Mouse (Mus musculus): Measurements from ENCODE around the gene Ntrk3.

The Ntrk3 gene

DNA sequence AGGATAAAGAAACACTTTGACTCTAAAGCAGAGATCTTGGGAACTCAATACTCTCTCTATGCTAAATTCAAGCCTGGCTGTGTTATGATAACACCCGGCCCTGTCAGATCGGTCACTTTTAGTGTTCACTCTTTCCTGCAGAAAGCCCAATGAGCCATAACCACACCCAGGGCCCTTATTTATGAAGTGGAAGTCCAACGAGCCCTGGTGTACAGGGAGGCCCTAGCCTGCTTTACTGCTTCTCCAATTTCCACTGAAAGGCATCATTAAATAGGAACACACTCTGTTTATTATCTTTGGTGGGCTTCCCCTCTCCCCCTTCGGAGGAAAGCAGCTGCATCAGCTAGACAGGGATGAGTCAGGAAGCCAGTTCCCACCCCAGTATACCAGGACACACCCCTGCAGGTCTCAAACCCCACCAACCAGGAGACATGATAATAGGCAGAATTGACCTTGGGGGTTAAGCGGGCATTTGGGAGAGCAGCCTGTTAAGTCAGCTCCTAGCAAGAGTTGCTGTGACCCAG lies 489.6 kb downstream of the Ntrk3 start:
- in situ Hi-C loops (cut with MboI, MseI) = no loop called here

DNA sequence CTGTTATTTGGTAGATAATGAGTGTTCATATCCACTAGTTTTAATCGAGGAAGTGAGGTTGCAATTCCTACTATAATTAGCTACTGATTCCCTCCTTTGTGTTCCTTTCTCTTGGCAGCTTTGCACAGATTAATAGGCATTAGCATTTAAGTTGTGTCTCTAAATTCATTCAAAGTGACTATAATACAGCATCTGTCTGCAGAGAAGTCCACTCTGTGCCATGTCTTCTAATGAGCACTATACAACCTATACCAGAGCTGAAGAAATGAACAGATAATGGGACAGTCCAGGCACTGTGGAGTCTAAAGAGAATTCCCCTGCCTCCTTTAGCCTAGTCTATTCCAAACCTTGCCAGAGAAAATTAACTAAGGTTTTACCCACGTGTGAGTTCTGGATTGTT lies 498.8 kb downstream of the Ntrk3 start:
- in situ Hi-C loops (cut with MboI, MseI) = no loop called here

DNA sequence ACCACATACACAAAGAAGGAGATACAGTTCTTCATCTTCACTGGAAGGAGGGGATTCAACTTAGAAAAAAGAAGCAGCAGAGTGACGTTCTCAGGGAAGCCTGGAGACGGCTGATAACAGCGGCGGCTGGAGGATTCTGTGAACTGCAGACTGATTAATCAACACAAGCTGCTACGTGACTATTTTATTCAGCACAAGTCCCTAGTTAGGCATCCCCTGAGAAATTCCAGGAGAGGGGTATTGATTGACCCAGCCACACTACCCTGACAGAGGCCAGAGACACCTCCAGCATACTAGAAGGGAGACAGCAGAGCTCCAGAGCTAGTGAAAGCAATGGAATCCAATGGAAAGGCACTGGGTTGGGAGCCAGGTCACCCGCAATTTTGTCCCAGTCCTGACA lies 516.1 kb downstream of the Ntrk3 start:
- in situ Hi-C loops (cut with MboI, MseI) = no loop called here

DNA sequence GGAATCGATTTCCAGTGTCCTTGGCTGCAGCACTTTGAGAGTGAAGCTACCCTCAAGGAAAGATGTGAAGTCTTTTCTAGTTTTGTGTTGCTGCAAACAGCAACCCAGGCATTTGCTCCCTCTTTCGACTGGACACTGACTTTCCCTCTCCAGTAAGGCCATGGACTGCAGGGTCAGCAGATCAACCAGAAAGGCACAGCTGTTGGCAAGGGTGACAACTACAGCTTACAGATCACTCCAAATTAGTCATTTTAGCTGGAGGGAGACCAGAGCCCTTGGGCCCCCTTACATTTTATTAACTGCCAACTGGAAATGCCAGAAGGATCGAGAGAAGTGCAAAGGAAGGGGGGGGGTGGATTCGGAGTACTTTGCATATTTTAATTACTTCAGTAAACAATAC lies 516.9 kb downstream of the Ntrk3 start:
- in situ Hi-C loops (cut with MboI, MseI) = no loop called here

DNA sequence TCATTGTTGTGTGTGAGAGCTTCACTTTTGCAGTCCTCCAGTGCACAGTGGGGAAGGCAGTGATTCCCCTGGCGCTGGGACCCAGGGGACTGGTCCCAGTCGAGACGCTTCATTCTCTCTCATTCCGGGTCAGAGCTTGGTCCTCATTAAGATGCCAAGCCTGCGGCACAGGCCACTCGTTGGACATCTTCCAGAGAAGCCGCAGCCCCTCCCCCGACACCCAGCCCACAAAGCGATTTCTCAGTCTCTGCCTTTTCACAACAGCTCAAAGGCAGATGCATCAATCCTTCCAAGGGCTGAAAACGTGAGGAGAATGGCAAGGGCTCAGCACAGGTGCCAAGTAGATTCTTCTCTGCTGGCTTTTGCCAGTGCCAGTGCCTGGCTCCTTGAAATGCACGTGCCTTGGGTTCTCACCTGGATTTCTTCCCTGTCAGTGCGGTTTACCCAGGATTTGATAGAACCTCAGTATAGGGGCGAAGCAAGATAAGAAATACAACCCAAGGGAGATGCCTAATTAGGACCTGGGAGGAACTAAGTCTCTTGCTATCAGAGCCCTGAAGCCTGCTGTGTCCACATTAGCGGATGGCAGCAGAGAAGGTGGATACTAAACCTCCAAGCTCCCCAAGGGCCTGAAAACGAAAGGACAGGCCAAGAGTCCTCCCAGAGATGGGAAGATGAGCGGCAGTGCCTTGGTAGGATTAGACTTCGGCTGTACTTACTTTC lies 546.7 kb downstream of the Ntrk3 start:
- in situ Hi-C loops (cut with MboI, MseI) = no loop called here

DNA sequence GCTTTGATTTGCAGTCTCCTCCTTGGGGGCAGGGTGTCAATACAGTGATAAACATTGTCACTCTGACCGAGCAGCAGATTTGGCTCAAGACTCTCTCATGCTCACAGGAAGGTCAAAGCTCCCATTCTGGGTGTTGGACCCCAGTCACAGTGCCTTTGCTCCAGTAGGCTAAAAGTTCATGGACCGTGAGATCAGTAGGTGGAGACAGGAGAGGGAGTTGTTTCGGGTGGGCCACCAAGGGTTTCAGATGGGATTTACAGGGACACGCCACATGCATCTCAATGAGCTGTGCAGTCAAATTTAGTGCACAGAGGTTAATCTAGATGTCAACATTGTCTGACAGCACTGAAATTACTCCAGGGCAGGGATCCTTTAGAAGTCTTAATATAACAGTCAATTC lies 552.2 kb downstream of the Ntrk3 start:
- in situ Hi-C loops (cut with MboI, MseI) = no loop called here

DNA sequence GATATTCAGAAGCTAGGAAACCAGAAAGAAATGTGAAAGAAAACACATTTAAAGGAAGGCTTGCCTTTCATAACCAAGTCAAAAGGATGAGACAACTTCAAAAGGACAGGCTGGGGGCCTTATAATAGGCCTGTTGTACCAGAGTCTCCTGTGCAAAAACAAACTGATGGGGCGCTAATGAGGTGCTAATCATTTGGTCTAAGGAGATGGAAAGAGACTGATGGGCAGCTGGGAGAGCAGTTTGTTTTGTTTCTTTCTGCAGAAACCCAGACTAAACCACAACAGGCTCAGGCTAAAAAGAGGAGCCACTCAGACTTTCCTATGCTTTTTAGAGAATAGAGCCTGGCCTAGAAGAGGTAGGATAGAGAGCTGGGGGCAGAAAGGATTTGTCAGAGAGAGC lies 554.4 kb downstream of the Ntrk3 start:
- in situ Hi-C loops (cut with MboI, MseI) = no loop called here

DNA sequence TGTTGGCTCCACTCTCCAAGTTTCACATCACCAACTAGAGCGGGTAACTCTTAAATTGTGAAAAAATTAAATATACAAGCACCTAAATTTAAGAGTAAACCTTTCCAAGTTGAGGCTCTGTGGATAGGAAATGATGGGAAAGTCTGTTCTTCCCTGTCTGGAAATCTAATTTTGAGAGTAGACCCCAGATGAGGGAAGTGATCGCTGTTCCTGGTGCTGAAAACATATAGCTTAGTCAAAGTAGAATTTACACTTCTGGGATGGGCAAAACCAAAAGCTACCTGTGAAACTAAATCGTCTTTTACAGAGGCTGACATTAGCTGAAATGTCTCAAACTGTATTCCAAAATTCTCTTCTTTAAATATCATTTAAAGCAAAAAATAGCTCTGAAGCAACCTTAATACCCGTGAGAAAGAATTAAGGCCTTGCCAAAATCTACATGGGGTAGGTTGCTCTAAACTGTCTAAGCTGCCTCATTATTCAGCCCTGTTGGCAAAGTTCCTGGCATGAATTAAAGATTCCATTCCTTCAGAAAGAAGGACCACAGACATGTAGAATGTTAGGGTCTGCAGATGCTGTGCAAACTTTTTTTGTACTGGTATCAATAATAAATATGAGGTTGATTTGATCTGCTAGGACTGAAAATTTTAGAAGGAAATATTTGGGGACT lies 557.7 kb downstream of the Ntrk3 start:
- in situ Hi-C loops (cut with MboI, MseI) = no loop called here

DNA sequence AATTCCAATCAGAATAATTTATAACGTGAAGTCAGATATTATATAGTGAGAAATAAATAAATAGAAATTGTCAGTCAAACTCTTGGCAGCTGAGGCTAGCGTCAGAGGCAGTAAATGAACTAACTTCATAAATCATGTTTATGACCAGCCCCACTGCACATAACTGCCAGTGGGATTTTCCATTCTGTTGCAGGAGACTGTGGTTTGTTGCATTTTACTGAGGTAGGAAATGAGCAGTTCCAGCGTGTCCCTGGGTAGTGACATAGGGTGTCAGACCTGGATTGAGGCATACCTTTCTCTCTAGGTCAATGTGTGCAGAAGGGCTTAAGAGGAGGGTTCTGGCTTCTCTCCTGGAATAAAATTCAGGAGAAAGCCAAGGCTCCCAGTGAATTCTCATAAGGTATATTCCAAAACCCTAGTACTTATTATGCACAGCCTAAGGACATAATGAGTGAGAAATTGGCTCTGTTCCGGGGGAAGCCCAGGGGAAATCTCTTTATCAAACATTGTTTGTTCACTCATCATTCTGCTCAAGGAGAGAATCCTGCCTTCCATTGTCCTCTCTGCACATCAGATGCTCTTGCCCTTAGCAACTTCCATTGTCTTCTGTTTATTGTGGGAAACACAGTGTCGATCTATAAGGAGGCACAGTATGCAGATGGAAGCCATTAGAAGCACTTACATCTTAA lies 565.4 kb downstream of the Ntrk3 start:
- in situ Hi-C loops (cut with MboI, MseI) = no loop called here

DNA sequence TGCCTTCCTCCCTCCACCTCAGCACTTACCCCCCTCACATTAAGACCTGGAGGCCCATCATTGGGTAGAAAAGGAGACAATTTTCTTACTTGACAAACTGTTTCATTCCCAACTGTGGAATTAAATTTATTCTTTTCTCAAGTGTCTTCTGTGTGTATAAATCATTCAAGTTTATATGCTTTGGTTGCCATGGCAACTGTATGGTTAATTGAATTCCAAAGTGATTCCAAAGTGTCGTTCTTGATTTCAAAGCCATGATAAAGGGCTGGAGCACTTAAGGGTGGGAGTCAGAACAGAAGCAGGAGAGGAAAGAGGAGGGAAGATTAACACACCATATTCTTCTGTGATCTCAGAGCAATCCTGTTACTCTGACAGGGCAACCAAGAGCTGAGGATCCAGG lies 572.3 kb downstream of the Ntrk3 start:
- in situ Hi-C loops (cut with MboI, MseI) = no loop called here

DNA sequence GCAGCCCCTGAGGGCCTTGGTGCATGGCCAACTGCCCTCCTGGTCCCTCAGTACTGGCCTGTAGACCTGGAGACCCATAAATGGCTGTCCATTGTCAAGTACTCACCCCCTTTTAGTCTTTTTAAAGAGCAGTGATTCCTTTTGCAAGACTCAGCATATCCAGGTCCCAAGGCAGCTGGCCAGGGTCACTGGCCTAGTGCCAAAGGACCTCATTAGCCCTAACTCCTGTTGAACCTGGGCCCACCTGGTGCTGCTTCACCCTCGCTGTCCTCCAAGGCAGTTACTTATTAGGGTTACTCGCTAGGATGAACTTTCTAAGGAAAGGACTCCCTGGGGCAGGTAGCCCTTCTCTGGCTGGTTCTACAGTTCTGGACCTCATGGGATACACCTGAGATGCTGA lies 579.9 kb downstream of the Ntrk3 start:
- in situ Hi-C loops (cut with MboI, MseI) = no loop called here

DNA sequence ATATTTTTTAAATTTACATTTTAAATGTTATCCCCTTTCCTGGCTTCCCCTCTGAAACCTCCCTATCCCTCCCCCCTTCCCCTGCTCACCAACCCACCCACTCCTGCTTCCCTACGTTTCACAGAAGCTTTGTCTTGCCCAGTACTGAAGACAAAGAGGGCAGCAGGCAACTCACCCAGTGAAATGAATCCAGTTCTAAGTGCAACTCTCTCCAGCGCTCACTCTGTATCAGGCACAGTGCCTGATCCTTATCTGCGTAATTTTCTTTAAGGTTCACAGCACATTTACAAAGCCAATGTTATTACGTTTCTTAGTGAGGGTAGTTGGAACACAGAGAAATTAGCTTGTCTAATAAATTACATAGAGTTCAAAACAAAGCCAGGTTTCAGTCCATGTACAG lies 592.6 kb downstream of the Ntrk3 start:
- in situ Hi-C loops (cut with MboI, MseI) = loop anchor here (10.0 kb wide), 1 partner anchor 620 kb away; no protein-coding TSS in a partner anchor

DNA sequence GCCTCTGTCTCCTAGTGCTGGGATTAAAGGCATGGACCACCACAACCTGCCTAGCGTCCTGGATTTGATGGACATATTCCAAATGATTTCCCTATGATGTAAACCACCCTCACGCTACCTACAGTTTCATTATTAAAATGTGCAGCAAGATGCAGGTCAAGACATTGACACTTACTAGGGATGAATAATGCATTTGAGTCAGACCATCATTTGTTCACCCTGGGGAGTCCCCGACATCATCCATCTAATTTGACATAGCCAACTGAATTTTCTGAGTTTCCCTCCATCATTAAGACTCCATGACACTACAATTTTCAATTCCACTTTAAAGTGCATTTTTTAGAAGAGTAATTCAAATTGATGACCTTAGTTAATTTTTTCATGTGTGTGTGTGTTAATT lies 593.0 kb downstream of the Ntrk3 start:
- in situ Hi-C loops (cut with MboI, MseI) = loop anchor here (10.0 kb wide), 1 partner anchor 620 kb away; no protein-coding TSS in a partner anchor

DNA sequence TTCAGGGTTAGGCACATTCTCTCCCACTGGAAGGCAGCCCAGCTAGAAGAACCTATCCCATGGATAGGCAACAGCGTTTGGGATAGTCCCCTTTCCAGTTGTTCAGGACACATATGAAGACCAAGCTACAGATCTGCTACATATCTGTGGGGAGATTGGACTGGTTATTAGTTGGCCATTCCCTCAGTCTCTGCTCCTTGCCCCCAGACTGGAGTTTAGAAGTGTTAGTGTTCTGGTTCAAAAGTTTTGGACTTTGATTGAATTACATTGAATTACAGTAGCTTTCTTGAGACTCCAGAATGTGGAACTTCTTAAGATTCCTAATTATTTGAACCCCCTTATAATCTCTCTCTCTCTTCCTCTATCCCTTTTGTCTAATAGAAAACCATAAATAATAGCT lies 607.8 kb downstream of the Ntrk3 start:
- in situ Hi-C loops (cut with MboI, MseI) = no loop called here
